Mouse (Mus musculus): Measurements from ENCODE around the gene Dpf2.

DNA sequence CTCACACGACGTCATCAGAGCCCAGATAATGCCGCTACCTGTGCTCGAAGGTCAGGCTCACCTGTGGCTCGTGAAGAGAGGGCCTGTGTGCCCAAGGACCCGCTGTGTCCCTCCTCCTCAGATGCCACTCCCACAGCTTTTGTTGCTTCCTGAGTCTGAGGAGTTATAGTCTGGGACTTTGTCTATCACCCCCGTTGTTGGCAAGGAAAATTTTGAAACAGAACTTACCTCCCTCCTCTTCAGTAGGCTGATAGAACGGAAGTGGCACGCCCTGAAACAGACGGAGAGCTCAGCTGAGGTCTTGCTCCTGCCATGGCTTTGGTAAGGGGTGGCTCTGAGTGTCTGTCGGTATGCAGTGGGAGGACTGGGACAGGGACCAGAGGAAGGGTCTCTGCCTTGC, 37.4 kb upstream of the Dpf2 start:
- TF ChIP-seq EP300 (optimal IDR thresholded peaks at IDR 0.05): no peak
- no peak for TF ChIP-seq CTCF (IDR thresholded peaks at IDR 0.05; ENCODE audit: low read depth)

All from stomach, postnatal 0 days (tissue).